Mouse (Mus musculus): ENCODE data around the gene Cyp2c55. TPM values are rescaled to one million over a fixed set of nuclear protein-coding genes. Genes with fewer than 3 reads are reported as not detected.

Gene Cyp2c55
- under 1 TPM in 2 of 4 experiments, not detected in 2; 0.18 to 0.32 TPM for total RNA-seq (2022)

DNA sequence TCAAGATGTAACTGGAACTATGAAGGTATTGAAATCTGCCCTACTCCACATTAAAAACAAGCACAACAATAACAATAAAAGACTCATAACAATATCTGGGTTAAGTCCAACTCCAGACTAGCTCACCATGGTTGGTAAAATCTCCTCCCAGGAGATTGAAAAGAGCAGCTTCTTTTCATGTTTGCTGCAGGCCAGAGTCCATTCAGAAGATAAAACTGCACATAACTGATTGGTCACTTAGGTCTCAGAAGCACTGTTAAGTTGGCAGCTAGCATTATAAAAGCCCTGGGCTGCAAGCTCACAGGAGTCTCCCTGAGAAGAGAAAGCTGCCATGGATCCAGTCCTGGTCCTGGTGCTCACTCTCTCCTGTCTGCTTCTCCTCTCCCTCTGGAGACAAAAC lies at the start of gene Cyp2c55:
Cyp2c55 (plus strand) TSS at position 305 of the 400 bp plus-strand sequence.
- DNase-seq: no peak

DNA sequence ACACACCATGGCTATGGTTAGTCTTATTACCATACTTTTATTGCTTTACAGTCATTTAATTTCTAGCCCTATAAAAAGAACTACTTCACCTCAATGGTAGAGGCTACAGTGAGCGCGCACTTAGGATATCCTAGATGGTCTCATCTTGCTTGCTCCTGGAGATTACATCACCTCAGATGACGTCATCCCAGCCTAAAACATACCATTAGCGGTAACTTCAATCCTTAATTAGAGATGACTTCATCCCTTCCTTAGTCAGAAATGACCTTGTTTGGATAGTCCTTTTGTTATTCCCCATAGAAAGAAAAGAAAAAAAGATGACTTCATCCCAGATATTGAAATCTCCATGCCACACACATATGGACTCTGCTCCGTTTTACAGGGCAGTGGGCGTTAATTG lies 36.1 kb upstream of the Cyp2c55 start:
- no peak for DNase-seq

DNA sequence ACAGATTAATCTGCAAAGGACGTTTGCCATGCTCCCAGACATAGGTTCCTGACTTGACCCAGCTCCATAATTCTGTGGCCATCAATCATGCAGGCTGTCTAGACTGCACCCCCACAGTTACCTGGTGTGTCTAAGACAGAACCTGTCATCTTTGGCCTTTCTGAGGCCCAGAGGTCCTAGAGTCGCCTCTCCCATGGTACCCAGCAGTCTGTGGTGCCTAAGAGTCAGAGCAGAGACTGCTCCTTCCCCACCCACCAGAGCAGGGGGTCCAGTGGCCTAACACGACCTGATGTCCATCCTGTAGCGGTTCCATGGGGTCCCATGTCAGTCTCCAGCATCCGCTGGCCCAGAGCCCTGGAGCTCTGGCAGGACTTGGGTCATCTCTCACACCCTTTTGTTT lies 34.2 kb upstream of the Cyp2c55 start:
- no peak for DNase-seq

DNA sequence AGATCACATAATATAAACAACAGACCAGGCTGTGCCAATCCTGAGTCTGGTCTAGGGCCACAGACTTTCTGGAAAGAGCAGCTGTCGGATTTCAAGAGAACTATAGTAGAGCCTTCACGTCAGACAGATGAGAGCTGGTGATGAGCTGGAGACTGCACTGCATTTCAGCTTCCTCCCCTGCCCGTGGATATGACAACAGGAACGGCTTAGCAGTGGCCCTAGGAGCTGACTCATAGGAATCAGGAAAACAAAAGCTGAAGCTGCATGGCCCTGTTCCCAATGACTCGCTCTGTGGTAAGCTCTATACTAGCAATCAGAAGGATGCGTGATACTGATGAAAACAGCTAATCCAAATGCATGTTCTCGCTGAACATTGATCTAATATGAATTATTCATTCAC lies 33.2 kb upstream of the Cyp2c55 start:
- DNase-seq: peak; percentile 11

DNA sequence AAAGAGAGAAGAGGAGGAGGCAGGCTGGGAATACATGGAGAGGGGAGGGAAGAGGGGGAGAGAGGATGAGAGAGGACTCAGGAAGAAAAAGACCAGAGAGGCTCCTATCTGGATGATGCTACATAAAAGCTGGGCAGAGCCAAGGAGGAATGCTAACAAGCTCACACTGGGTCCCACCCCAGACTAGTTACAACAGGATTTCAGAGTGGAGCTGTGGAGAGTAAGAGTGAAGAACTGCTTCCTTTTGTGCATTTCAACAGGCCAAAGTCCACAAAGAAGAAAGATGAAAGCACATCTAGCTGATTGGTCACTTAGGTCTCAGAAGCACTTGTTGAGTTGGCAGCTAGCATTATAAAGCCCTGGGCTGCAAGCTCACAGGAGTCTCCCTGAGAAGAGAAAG lies 30.6 kb upstream of the Cyp2c55 start:
- no peak for DNase-seq

DNA sequence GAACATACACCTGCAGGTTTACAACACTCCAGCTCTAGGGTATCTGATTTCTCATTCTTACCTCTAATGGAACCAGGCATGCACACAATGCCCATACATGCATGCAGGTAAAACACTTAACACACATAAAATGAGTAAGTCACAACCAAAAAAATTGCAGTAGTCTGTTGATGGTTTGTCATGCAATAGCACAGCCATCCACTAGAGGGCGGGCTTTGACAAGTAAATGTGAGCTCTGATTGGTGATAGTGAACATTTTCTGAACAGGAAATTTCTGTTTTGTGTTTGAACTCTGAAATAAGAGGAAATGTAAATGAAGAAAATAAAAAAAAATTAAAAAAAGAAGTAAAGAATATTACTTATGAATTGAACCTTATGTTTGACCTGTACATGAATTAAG lies 24.9 kb upstream of the Cyp2c55 start:
- DNase-seq: peak; percentile 22

DNA sequence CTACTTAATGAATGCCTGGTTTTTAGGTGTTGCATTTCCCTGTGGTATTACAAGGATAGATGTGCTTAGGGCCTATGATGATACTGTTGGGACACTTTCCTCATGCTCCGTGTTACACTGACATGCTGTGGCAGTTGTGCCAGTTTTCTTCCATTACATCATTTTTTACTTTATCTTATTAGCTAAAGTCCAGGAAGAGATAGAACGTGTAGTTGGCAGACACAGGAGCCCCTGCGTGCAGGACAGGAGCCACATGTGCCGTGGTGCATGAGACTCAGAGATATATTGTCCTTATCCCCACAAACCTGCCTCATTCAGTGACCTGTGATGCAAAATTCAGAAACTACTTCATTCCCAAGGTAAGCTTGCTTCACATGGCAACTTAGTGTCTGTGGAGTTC lies 8.6 kb upstream of the Cyp2c55 start:
- no peak for DNase-seq

DNA sequence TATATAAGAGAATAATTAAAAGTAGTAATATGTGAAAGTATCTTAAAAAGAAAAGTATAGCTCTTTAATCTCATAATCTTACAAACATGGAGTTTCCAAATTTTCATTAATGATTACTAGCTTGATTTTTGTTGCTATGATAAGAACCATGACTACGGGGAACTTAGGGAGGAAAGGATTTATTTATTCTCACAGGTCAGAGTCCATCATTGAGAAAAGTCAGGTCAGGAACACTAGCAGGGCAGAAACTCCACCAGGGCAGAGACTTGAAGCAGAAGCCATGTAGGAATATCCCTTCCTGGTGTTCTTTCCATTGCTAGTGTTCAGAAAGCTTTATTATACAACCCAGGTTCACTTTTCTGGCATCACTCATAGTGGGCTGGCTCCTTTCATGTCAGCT lies 8.1 kb upstream of the Cyp2c55 start:
- no peak for DNase-seq

DNA sequence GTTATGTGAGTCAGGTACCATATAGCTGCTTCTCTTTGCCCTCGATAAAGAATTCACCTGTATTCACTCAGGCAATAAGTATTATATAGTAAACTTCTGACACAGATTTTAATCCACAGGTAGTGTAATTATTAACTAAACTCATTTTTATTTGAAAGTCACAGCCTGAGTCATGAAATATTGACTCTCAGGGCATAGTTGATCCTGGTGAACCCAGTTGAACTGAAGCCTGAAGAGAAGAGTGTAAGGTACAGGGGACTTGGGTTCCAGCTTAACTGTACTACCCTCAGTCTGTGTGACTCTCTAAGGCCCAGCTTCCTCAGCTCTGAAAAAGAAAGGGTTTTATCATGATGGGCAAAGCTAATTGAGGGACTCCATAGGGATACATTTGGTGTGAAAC lies 1.7 kb upstream of the Cyp2c55 start:
- DNase-seq: no peak

DNA sequence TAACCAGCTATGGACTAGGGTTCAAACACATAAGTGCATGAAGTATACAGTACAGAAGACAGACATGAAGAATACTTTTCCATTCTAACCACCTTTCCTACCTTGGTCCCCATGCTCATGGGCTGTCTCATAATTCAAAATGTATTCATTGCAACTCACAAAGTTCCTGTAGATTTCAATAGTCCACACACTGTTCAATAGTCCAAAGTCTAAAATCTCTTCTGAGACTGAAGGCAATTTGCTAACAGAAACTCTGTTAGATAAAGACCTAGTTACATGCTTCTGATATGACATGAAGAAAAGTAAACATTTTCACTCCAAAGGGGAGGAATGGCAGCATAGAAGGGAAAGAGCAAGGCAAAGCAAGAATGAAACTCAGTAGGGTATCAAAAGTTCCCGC lies 51.1 kb downstream of the Cyp2c55 start:
- DNase-seq: no peak

DNA sequence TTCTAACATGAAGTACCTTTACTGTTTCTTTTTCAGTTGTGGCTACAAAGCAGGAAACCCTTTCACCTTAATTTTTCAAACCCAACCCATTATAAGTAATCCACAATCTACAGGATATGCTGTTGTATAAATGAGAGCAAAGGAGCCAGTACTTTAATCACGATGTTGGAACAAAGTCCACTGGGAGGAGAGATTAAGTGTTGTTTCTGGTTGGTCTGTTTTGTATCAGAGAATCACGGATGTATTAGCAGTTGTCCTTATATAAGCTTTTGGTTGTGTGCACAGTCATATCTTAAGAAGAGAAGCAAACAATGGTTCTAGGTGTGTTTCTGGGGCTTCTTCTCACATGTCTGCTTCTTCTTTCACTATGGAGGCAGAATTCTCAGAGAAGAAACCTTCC lies 53.9 kb downstream of the Cyp2c55 start, which contains the start of gene Cyp2c65:
Cyp2c65 (plus strand) TSS at position 297 of the 400 bp plus-strand sequence.
- no peak for DNase-seq

Small RNAs within 50 kb of the gene (microRNA-seq; reads per million reads assigned to microRNA genes)
- 0 reads per million in 2 experiments for gene Gm23800

Other genes with a start within 250 kb of the Cyp2c55 start
- 10 to 100 TPM; 15.2 to 20.5 (median 16.4) TPM for gene Noc3l, start 187.8 kb upstream of the Cyp2c55 start, total RNA-seq (2022)
- 10 to 100 TPM in 3 of 4 experiments, 1 to 10 TPM in 1; 9.0 to 12.1 (median 11.8) TPM for gene Tbc1d12, start 170.4 kb upstream of the Cyp2c55 start, total RNA-seq (2022)
- gene Hells, start 76.1 kb upstream of the Cyp2c55 start, total RNA-seq (2022): 1 to 10 TPM; 3.0 to 4.5 (median 4.3) TPM
- not detected for gene Cyp2c65, start 54.0 kb downstream of the Cyp2c55 start, total RNA-seq (2022)
- gene Cyp2c66, start 106.9 kb downstream of the Cyp2c55 start, total RNA-seq (2022): not detected